Mouse (Mus musculus) ES-E14 (cell line): ENCODE measurements around the gene Thap4. TPM values are rescaled to one million over a fixed set of nuclear protein-coding genes. Genes with fewer than 3 reads are reported as not detected.
"Not testable (repeated sequence)": the region's sequence is repeated elsewhere in the genome, so short reads cannot be mapped to it uniquely, and the experiment has no call there.

Experiments
- DNase-seq: peaks from one replicate; pipeline ENCODE4 v3.0.0-alpha.2; 2013; ENCODE audit warnings: low read depth, low spot score
- H3K27ac ChIP-seq: 2 replicates; pipeline ENCODE4 v1.5.1; 2012; ENCODE audit warnings: low read depth, mild to moderate bottlenecking, low read length, moderate library complexity, mixed read lengths; ENCODE audit not compliant: poor library complexity, insufficient read depth, severe bottlenecking
- H3K36me3 ChIP-seq: 2 replicates; pipeline ENCODE4 v1.6.1; 2012; ENCODE audit warnings: mild to moderate bottlenecking, low read length, moderate library complexity, mixed read lengths; ENCODE audit not compliant: control insufficient read depth, poor library complexity, insufficient read depth, severe bottlenecking
- H3K4me1 ChIP-seq, 2 experiments: fragments of 150-350 bp in 1 of 2; sonication (generic) in 1 of 2; 2 replicates each; pipeline ENCODE4 v1.6.1; 2012; ENCODE audit warnings: low read length in 2 of 2, mild to moderate bottlenecking in 1 of 2, mixed read lengths in 1 of 2; ENCODE audit not compliant: control insufficient read depth in 2 of 2, insufficient read depth in 2 of 2, poor library complexity in 1 of 2
- H3K4me3 ChIP-seq, 2 experiments: fragments of 150-350 bp in 1 of 2; sonication (generic) in 1 of 2; 2 replicates each; pipeline ENCODE4 v1.5.1; 2012; ENCODE audit warnings: low read length in 2 of 2, low read depth in 1 of 2, mild to moderate bottlenecking in 1 of 2, mixed read lengths in 1 of 2; ENCODE audit not compliant: insufficient read depth in 1 of 2, poor library complexity in 1 of 2, severe bottlenecking in 1 of 2
- H3K9ac ChIP-seq: 2 replicates; pipeline ENCODE4 v1.6.1; 2012; ENCODE audit warnings: low read depth, mild to moderate bottlenecking, low read length, mixed read lengths; ENCODE audit not compliant: poor library complexity, insufficient read depth, severe bottlenecking
- H3K9me3 ChIP-seq: fragments of 150-350 bp; sonication (generic); 2 replicates; pipeline ENCODE4 v1.6.1; 2012; ENCODE audit warnings: low read depth, mild to moderate bottlenecking, low read length; ENCODE audit not compliant: control insufficient read depth, insufficient read depth
- CHD2 ChIP-seq: IDR thresholded peaks from 2 replicates; pipeline ENCODE4 v1.6.1; 2014; ENCODE audit warnings: mild to moderate bottlenecking, low read depth, low read length, inconsistent platforms
- HCFC1 ChIP-seq: IDR thresholded peaks from 2 replicates; pipeline ENCODE4 v1.6.1; 2012; ENCODE audit warnings: low read length, inconsistent platforms, borderline replicate concordance; ENCODE audit not compliant: insufficient read depth
- MAFK ChIP-seq: IDR thresholded peaks from 2 replicates; pipeline ENCODE4 v1.6.1; 2014; ENCODE audit warnings: mild to moderate bottlenecking, low read depth, low read length, inconsistent platforms; ENCODE audit not compliant: insufficient read depth
- ZC3H11A ChIP-seq: IDR thresholded peaks from 2 replicates; pipeline ENCODE4 v1.6.1; 2012; ENCODE audit warnings: low read depth, mild to moderate bottlenecking, inconsistent platforms, low read length, borderline replicate concordance
- ZNF384 ChIP-seq: IDR thresholded peaks from 2 replicates; pipeline ENCODE4 v1.6.1; 2012; ENCODE audit warnings: low read depth, low read length, inconsistent platforms
- in situ Hi-C, 2 experiments: fragments of 600-800 bp; cut with MboI; formaldehyde crosslinking; loops; one replicate each; pipeline ENCODE4 v1.15.1; 2025; ENCODE audit warnings: low sequenced_read_pairs in 2 of 2, inconsistent platforms in 1 of 2; ENCODE audit not compliant: unreplicated experiment in 2 of 2
- total RNA-seq: library from RNA; depleted of rRNA; stranded (reverse); fragments of 300-350 nt; gene quantifications from 2 replicates; pipeline ENCODE4 v1.2.3, GENCODE M21; 2012

The Thap4 gene
- total RNA-seq, 1 experiment = 46.2 TPM

DNA sequence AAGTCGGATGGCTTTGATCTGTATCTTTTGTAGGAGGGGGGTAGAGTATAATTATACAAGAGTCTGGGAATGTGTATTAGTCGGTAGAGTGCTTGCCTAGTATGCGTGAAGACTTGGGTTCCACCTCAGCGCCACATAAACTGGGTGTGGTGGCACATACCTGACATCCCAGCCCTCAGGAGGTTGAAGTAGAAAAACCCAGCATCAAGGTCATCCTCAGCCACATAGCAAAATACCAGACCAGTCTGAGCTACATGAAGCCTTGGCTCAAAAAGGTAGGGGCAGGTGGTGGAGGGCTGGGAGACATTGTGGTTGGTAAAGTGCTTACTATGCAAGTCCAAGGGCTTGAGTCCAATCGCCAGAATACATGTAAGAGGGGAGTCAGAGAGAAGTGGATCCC is 82.0 kb downstream of the Thap4 start:
- no peaks in the 10 kb centered on the region for H3K9me3 ChIP-seq
- H3K4me1 ChIP-seq = peaks cover 2 to 17% of the 10 kb centered on the region in 2 experiments; a peak in 3 of 4 replicates
- in situ Hi-C loops = no loop called here
- no peak overlapping the region for H3K9ac ChIP-seq
- no peak overlapping the region for H3K4me3 ChIP-seq
- H3K27ac ChIP-seq = no peak overlapping the region
- TF ChIP-seq MAFK (0 out of 2 replicates have a peak, but pooled peaks have one; percentile 38), ZNF384 (no peak)
- H3K36me3 ChIP-seq = no peaks in the 10 kb centered on the region
- DNase-seq = no peak

DNA sequence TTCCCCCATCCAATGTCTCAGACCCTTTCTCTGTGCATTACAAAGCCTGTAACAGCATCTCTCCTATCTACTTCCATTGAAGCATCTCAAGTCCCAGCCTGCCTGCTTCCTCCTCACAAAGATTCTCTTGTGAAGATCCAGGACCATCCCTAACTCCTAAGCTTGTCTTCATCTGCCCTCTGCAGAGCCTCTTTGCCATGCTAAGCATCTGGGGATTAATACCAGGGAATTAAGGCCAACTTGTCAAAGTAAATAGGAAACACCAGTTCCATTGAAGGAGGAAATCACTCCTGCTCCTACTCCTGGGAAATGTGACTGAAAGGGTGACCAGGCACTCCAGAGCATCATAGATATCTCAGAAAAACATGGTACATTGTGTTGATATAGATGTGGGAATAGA is 84.7 kb downstream of the Thap4 start:
- no peaks in the 10 kb centered on the region for H3K9me3 ChIP-seq
- H3K9ac ChIP-seq = no peak overlapping the region
- in situ Hi-C loops = no loop called here
- no peak overlapping the region for H3K27ac ChIP-seq
- H3K4me1 ChIP-seq = peaks cover 2 to 17% of the 10 kb centered on the region in 2 experiments; a peak in 3 of 4 replicates
- H3K4me3 ChIP-seq = no peak overlapping the region
- no peaks in the 10 kb centered on the region for H3K36me3 ChIP-seq
- no peak for DNase-seq
- no peak for TF ChIP-seq CHD2
- no peak for TF ChIP-seq HCFC1
- no peak for TF ChIP-seq ZC3H11A
- no peak for TF ChIP-seq MAFK
- TF ChIP-seq ZNF384 = no peak

DNA sequence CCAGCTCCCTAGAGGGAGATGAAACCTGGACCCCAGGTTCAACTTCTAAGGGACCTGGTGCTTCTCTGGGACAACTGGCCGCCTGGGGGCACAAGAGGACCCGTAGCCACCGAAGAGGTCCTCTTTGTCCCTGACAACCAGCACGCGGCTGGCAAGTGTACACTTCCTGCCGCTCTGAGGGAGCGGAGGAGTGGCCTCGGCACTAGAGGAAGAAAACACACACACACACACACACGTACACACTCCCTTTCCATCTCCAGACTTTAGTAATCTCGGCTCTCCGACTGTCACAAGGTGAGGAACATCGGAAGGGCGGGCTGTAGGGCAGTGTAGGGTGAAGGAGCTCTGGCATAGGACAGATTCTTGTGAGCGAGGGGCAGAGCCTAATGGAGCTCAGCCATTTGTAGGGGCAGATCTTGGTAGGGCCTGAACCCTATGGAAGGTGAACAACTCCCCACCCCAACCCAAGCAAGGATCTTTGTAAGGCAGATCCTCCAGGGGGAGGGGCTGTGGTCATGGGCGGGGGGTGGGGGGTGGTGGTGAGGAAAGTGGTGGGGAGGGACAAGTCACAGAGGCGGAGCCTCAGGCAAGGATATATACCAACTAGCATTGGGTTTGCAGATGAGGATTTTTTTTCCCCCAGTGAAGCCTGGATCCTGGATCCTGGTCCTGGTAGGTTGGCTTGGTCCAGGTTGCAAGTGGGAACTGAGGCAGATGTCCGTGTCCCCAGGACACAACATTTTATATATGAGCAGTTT is 85.7 kb downstream of the Thap4 start:
- peak overlapping the region; percentile 12 to 16; a peak in 3 of 4 replicates for H3K4me3 ChIP-seq
- no peaks in the 10 kb centered on the region for H3K36me3 ChIP-seq
- H3K27ac ChIP-seq = no peak overlapping the region
- TF ChIP-seq HCFC1 (no peak), MAFK (no peak), CHD2 (no peak), ZNF384 (no peak), ZC3H11A (no peak)
- DNase-seq = no peak
- peaks cover 2 to 17% of the 10 kb centered on the region in 2 experiments; a peak in 3 of 4 replicates for H3K4me1 ChIP-seq
- H3K9ac ChIP-seq = no peak overlapping the region
- H3K9me3 ChIP-seq = no peaks in the 10 kb centered on the region
- in situ Hi-C loops = no loop called here

DNA sequence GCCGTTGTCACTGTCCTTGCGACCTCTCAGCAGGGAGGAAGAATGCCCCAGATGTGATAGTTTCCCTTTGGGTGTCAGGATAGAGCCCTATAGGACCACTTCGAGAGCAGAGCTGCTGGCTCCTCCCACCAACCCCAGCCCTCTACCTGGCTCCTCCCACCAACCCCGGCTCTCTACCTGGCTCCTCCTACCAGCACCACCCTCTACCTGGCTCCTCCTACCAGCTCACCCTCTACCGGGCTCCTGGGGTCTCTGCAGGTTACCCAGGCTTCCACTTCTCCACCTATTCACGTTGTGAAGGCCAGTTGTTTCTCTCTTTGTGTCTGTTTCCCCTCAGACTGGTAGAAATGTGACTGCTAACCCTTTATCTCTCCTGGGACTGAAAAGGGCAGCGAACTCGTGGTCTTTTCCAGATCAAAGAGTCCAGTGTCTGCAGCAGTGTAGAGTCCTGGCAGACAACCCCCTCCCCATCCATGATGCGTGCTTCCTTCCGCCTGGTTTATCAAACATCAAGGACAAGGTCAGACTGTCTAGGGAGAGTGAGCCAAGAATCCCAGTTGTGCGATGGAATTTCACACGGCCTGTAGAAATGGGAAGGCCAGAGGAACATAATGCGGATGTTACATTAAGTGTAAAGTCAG is 86.8 kb downstream of the Thap4 start:
- Histone ChIP-seq H3K9me3 (no peaks in the 10 kb centered on the region), H3K9ac (no peak overlapping the region; the same call in 1 of the 2 replicates), H3K27ac (no peak overlapping the region), H3K4me1 (peaks cover 2 to 16% of the 10 kb centered on the region in 2 experiments; a peak in 3 of 4 replicates), H3K36me3 (no peaks in the 10 kb centered on the region), H3K4me3 (peak overlapping the region in 1 of 2 experiments; percentile 11; a peak in 3 of 4 replicates)
- peak; percentile 89 for DNase-seq
- TF ChIP-seq CHD2 (no peak), HCFC1 (no peak), ZC3H11A (no peak), ZNF384 (no peak), MAFK (no peak)
- in situ Hi-C loops = no loop called here

DNA sequence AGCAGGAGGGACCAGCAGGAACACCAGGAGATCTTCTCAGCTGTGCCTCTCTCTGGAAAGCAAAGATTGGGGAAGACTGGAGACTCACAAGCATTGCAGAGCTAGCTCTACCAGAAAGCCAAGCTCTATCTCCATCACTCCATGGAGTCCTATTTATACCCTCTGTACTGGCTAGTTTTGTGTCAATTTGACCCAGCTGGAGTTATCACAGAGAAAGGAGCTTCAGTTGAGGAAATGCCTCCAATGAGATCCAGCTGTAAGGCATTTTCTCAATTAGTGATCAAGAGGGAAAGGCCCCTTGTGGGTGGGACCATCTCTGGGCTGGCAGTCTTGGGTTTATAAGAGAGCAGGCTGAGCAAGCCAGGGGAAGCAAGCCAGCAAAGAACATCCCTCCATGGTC is 96.1 kb downstream of the Thap4 start, which contains the start of gene Stk25:
Gene Stk25, minus strand, starts transcription at position 101 of the 400 bp plus-strand sequence.
- H3K9me3 ChIP-seq, H3K36me3 ChIP-seq, H3K27ac ChIP-seq, in situ Hi-C loops, H3K4me3 ChIP-seq, H3K4me1 ChIP-seq, DNase-seq, H3K9ac ChIP-seq: not testable (repeated sequence)
